In genomic region chr8:123318467-123318911, GRCm38 (mm10) we compare ENCODE assay signal across 7 mouse cellular contexts. TPM values are rescaled to one million over a fixed set of nuclear protein-coding genes. Genes with fewer than 3 reads are reported as not detected.
A peak's percentile ranks its signal among the peaks of the same experiment; 100 is the strongest.
DNase-seq lines count a peak whose midpoint lies in the region; ATAC-seq lines count a peak whose summit lies in the region.

TSS of gene Fanca (minus strand) at chr8:123318576.

- no peaks in the 10 kb centered on the region for H3K27me3 ChIP-seq in embryonic facial prominence, embryonic 11.5 days (ENCODE audit: control insufficient read depth, insufficient read depth, low read length)
- no peaks in the 10 kb centered on the region for H3K27me3 ChIP-seq in limb, embryonic 10.5 days (ENCODE audit: low read depth, poor library complexity, severe bottlenecking)
- H3K27me3 ChIP-seq in midbrain, embryonic 13.5 days = no peaks in the 10 kb centered on the region

- no peaks in the 10 kb centered on the region for H3K9me3 ChIP-seq in embryonic facial prominence, embryonic 11.5 days (replicated peaks; ENCODE audit: control insufficient read depth, low read length)
- H3K9me3 ChIP-seq in limb, embryonic 10.5 days (replicated peaks) = no peaks in the 10 kb centered on the region
- H3K9me3 ChIP-seq in midbrain, embryonic 13.5 days = no peaks in the 10 kb centered on the region

- H3K4me1 ChIP-seq in embryonic facial prominence, embryonic 11.5 days (ENCODE audit: control insufficient read depth, insufficient read depth, low read length) = no peaks in the 10 kb centered on the region
- peaks cover 17% of the 10 kb centered on the region for H3K4me1 ChIP-seq in limb, embryonic 10.5 days
- peaks cover 16% of the 10 kb centered on the region for H3K4me1 ChIP-seq in midbrain, embryonic 13.5 days (replicated peaks)

- H3K4me3 ChIP-seq in embryonic facial prominence, embryonic 11.5 days (ENCODE audit: low read depth, low read length) = peak within 1 kb of the TSS; percentile 69
- peak within 1 kb of the TSS; percentile 65 for H3K4me3 ChIP-seq in limb, embryonic 10.5 days
- peak within 1 kb of the TSS; percentile 54 for H3K4me3 ChIP-seq in midbrain, embryonic 13.5 days (replicated peaks)

- WGBS in embryonic facial prominence, embryonic 11.5 days = under 1% methylated on average over 24 of the region's 24 CpGs
- WGBS in limb, embryonic 10.5 days = under 1% methylated on average over 24 of the region's 24 CpGs
- under 1% methylated on average over 24 of the region's 24 CpGs for WGBS in midbrain, embryonic 13.5 days

- H3K27ac ChIP-seq in embryonic facial prominence, embryonic 11.5 days (replicated peaks; ENCODE audit: low read depth, low read length) = no peak within 1 kb of the TSS
- peak within 1 kb of the TSS; percentile 83 for H3K27ac ChIP-seq in limb, embryonic 10.5 days
- H3K27ac ChIP-seq in midbrain, embryonic 13.5 days = no peak within 1 kb of the TSS

- ATAC-seq in embryonic facial prominence, embryonic 11.5 days (replicated peaks; ENCODE audit: insufficient number of reproducible peaks, low FRiP score, low TSS enrichment, low read depth) = peak; percentile 98
- peak; percentile 99 for ATAC-seq in granulocyte monocyte progenitor cell, adult 5-6 weeks (replicated peaks; ENCODE audit: poor library complexity, severe bottlenecking)
- ATAC-seq in midbrain, embryonic 13.5 days = peak; percentile 100

- H3K36me3 ChIP-seq in embryonic facial prominence, embryonic 11.5 days (replicated peaks; ENCODE audit: control insufficient read depth, insufficient read depth, low read depth, low read length) = no peaks in the 10 kb centered on the region
- H3K36me3 ChIP-seq in limb, embryonic 10.5 days = peaks cover 10% of the 10 kb centered on the region; the same call in 1 of the 2 replicates
- H3K36me3 ChIP-seq in midbrain, embryonic 13.5 days = no peaks in the 10 kb centered on the region

- H3K4me2 ChIP-seq in embryonic facial prominence, embryonic 11.5 days (ENCODE audit: low read depth, low read length) = peak within 1 kb of the TSS; percentile 76
- peak within 1 kb of the TSS; percentile 82 for H3K4me2 ChIP-seq in midbrain, embryonic 13.5 days (replicated peaks)

- peak within 1 kb of the TSS; percentile 81 for H3K9ac ChIP-seq in embryonic facial prominence, embryonic 11.5 days (replicated peaks; ENCODE audit: low read length)
- H3K9ac ChIP-seq in midbrain, embryonic 13.5 days (replicated peaks) = peak within 1 kb of the TSS; percentile 73

- DNase-seq in adrenal gland, postnatal 14 days = peak; percentile 97
- peak; percentile 97 for DNase-seq in embryonic facial prominence, embryonic 11.5 days (ENCODE audit: low spot score)
- DNase-seq in kidney, adult 11 months = peak; percentile 93
- peak; percentile 96 for DNase-seq in limb, embryonic 10.5 days (ENCODE audit: low spot score)
- DNase-seq in spleen, adult 12 weeks (ENCODE audit: low spot score) = peak; percentile 95

RNA-seq across cellular contexts. Expression of gene Fanca, which starts in this region (rescaled TPM):
- 6.0 and 9.4 TPM in 2 replicates for total RNA-seq in adrenal gland, postnatal 14 days (2021)
- polyA plus RNA-seq in embryonic facial prominence, embryonic 11.5 days (2014; fragmentation: Nextera tagmentation; extraction: Ambion mirVana) = 29.5 and 34.6 TPM in 2 replicates
- total RNA-seq in granulocyte monocyte progenitor cell, adult 5-6 weeks (2014; fragmentation: Nextera tagmentation) = 52.0 and 70.0 TPM in 2 replicates
- total RNA-seq in granulocyte monocyte progenitor cell, adult 5-6 weeks (2017) = 30.2 and 39.5 TPM in 2 replicates
- 42.7 and 46.3 TPM in 2 replicates for polyA plus RNA-seq in limb, embryonic 10.5 days (2016; fragmentation: Nextera tagmentation; extraction: Ambion mirVana)
- polyA plus RNA-seq in midbrain, embryonic 13.5 days (2015; fragmentation: Nextera tagmentation; extraction: Ambion mirVana) = 14.0 and 15.2 TPM in 2 replicates
